Mouse (Mus musculus): ENCODE measurements around the gene Dbn1. TPM values are rescaled to one million over a fixed set of nuclear protein-coding genes. Genes with fewer than 3 reads are reported as not detected.

Dbn1 gene
- total and polyA plus RNA-seq, 3 experiments = 12.6 to 41.5 (median 25.9) TPM

GRCm38 (mm10) chr13:55478036-55478435 lies 9.9 kb downstream of the Dbn1 start:
- no peak for DNase-seq

DNA sequence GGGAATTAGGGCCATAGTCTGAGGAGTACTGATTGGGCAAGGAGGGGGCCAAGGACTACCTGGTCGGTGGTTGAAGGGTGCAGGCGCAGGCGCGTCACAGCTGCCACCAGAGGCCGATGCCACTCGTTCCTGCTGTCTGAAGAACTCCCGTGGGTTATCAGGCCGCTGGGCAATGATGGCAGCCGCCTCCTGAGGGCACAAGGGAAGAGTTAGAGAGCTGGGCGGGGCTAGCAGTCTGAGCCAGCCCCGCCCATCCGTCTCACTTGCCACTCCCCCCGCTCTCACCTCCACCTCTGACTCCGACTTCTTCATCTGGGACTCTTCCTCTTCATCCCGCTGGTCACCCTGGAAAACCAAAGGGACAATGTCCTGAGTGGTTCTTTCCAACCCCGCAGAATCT lies 10.4 kb downstream of the Dbn1 start:
- no peak for DNase-seq

GRCm38 (mm10) chr13:55476256-55476655 lies 11.7 kb downstream of the Dbn1 start:
- no peak for DNase-seq

DNA sequence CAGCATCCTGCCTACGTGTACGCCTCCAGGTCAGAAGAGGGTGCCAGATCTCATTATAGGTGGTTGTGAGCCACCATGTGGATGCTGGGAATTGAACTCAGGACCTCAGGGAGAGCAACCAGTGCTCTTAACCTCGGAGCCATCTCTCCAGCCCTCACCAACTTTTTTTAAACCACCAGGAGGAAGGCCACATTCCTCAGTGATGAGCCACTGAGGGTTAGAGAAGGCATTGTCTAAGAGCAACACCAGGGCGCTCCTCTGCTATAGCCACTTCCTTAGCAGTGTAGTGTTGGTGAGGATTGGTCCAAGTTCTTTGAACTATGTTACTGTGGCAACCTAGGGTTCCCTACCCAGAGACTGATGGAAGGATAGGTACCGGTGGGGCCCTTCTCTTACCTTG lies 12.2 kb downstream of the Dbn1 start:
- DNase-seq = no peak

DNA sequence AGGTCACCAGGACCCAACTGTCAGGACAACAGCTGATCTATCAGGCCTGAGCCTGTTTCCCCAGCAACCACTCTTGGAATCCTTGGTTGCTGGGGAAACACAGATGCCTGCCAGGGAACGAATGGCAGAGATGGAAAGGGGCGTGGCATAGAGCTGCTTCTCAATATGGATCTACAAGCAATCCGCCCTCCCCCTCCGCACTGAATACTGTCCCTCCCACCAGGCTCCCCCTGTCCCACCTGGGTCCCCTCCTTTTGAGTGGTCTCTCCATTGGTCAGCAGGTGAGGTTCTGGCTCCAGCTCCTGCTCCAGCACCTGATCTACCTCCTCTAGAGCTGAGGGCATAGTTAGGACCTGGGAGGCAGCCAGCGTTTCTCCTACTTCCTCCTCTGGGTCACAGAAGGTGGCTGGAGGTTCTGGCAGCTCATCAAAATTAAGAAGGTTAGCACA lies 13.3 kb downstream of the Dbn1 start:
- no peak for DNase-seq

DNA sequence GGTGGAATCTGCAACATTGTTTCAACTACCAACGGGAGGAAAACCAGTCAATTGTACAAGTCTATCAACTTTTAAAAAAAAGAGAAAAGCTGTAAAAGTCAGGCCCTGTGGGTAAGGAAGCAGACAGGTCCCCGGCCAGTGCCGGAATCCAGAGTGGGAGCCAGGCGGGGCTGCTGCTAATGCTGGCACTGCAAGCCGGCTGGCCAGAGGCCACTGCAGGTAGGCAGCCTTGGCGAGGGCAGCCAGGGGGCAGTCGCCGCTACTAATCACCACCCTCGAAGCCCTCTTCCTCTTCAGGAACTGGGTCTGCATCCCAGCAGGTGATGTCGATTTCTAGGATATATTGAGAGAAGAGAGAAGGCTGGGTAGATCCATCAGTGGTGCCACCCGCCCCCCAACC lies 13.9 kb downstream of the Dbn1 start:
- no peak for DNase-seq

DNA sequence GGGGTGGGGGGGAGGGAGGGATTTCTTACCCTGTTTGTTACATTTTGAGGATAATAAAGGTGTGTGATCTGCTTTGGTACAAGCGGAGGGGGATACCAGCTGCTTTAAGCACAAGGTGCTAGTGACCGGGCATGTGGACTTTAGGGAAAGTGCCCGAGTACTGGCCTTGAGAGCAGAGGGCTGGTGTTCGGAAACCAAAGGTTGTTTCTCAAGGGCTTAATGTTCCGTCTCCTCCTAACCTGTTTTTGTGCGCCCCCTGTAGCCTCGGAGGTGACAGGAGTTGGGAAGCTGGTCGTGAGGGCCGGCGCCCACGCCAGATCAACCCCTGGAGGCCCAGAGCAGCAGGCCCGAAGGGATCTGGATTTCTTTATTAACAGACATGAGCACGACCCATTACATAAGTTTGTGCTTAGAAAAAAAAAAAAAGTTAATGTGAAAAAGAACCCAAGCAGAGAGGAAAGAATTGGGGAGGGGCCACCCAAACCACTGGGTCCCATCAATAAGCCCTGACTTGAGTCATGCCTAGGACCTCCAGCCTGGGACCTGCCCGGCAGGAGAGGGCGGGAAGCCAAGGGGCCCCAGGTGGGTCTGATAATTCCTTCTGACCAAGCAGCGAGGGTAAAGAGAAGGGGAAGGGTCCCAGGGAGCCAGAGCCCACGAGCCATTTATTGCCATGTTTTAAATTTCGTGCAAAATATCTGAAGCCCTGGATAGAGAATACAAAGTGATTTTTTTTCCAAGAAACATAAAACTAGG lies 14.7 kb downstream of the Dbn1 start:
- no peak for DNase-seq

- DNase-seq = peak; percentile 78
Observed at GRCm38 (mm10) chr13:55472132-55473022, 15.5 kb downstream of the Dbn1 start.

GRCm38 (mm10) chr13:55471819-55472131 lies 16.1 kb downstream of the Dbn1 start:
- no peak for DNase-seq

GRCm38 (mm10) chr13:55471156-55471818 lies 16.6 kb downstream of the Dbn1 start:
- peak; percentile 91 for DNase-seq

DNA sequence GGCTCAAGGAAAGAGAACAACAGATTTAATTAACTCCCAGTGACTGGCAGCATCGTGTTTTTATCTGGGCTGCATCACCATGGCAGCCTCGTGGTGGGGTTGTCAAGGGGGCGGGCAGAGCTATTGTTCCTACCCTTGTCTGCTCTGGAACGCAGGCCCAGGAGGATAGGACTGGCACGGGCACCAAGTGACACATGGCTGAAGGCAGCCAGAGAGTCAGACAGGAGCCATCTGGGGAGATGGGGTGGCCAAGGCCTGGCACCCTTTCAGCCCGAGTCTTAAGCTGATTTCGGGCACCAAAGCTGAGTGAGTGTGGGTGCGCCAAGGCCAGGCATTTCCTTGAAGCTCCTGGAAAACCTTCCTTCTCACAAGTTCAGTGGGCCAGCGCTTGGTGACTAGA lies 17.5 kb downstream of the Dbn1 start:
- DNase-seq = no peak

DNA sequence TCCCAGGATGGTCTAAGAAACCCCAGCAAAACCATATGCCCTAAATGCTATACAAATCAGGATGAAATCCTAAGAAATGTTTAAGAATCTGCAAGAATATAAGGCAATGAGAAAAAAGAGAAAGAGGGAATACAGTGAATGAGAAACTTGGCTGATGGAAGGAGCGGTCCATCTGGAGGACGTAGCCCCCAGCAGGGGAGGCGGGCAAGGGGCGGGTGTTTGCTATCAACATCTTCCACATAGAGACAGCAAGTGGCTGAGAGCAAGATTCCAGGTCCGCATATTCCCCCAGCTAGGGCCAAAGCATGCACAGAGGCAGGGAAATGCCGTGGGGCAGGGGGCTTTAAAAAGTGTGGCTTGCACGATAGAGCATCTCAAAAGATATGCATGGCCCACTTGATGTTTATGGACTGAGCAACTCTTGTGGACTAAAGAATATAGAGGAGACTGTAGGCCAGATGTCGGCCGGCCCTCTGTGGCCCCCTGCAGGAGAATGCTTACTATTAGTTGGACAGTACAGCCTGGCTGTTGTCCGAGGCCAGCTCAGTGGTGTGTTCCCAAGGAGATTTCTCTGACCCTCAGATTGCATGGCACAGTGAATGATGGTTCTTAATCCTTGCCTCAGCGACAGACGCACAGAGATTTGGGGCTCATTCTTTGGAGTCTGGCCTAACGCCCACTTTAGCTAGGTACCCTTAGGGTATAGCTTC lies 18.9 kb downstream of the Dbn1 start:
- peak; percentile 77 for DNase-seq

DNA sequence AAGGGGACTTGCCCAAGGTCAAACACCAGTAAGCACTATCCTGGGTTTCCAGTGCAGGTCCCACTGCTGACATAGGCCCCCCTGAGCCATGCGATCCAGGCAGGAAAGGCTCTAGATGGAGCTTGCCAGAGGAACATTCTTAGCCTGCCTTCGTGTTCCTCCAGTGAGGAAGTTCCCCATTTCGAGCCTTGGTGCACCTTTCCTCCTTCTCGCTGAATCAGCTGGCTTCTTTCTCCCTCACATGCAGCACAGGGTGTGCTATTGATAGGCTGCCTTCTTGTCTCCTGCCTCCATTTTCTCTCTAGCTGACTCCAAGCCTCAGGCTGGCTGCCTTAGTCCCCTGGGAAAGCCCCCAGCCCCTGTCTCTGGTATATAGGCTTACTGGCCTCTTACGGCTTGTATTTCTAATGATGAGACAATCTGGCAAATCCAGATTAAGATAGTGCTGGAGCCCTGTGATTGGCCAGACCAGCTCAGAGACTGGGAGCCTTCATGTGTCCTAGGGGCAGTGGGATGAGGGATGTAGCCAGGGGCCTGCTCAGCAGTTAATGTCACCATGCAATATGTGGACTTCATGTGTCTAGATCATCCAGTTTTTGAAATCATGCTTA lies 22.0 kb downstream of the Dbn1 start:
- no peak for DNase-seq

- peak; percentile 73 for DNase-seq
Observed at GRCm38 (mm10) chr13:55465184-55465583, 22.7 kb downstream of the Dbn1 start.

DNA sequence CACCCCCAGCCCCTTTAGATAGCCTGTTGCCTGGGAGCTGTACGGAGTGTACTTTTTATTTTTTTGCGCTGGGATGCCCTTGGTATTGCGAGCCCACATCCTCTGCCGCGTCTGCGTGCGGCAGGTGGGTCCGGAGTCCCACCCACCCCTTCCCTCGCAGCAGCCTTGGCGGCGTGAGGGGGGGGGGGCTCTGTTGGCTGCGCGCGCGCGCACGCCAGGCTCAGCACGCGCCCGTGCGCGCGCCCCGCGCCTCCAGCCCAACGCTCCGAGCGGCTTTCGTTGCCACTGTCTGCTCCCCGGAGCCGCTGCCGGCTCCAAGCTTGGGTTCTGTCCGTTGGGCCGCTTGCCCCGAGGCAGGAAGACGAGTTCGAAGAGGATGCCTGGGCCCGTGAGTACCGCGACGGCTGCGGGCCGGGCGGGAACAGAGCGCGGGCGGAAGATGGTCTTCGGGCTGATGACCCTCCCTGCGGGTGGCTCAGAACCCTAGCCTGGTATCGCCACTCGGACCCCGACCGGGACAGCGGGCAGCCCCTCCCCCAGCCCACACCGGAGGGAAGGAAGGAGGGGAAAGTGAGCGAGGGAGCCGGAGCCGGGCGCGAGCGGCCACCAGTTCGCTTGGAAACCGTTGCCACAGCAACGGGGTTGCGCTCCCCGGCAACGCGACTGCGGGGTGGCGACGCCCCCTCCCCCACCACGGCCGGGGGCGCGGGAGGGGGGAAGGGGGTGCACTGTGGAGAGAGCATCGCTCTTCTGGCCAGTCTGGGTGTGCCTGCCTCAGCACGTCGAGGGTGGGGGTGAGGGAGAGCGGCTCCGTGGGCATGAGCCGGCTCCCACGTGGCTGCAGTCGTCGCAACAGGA lies 23.7 kb downstream of the Dbn1 start, which contains the start of gene Prr7:
Gene Prr7 (plus strand): TSS at position 241 of the 858 bp plus-strand sequence.
- peak; percentile 71 for DNase-seq

DNA sequence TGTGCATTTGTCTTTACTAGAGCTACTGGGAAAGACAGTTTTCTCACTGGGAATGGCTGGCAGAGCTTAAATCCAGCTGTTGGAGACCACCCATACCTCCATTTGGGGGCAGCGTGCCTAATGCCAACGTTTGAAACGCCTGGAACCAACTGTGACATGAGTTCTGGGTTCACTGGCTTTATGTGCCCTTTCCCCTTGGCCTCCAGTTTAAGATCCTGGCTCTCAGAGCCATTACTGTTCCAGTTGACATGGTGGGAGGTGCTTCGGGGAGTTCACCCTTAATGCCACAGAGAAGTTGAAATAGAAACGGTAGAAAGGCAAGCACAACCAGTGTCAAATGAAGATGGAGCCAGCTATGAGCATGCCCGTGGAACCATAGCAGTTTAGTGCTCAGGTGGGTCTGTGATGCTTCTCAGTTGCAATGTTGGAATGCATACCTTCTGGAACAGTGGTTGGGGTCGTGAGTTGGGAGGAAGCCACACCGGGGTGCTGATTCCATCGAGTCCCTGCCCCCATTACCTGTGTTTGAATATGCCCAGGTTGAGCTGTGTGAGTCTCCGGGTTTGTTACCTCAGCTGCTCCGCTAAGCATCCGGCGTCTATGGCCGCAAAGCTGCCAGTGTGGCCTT lies 24.4 kb downstream of the Dbn1 start:
- DNase-seq = no peak

DNA sequence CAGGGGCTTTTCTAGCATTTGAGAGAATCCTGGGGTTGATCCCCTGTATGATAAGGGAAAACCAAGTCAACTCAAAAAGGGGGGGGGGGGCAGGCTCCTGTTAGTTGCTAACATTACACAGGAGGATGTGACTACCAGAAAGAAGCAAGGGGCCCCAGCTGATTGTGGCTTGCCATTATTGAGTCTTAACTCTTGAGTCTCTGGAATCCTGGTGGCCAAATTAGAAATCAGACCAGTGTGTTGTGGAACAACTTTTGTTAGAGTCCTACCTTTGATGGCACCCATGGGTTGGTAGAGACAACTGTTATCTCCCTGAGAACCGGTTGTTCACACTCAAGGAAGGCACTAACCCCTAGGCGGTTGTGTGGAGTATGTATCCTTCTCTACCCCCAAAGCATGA lies 24.9 kb downstream of the Dbn1 start:
- no peak for DNase-seq

DNA sequence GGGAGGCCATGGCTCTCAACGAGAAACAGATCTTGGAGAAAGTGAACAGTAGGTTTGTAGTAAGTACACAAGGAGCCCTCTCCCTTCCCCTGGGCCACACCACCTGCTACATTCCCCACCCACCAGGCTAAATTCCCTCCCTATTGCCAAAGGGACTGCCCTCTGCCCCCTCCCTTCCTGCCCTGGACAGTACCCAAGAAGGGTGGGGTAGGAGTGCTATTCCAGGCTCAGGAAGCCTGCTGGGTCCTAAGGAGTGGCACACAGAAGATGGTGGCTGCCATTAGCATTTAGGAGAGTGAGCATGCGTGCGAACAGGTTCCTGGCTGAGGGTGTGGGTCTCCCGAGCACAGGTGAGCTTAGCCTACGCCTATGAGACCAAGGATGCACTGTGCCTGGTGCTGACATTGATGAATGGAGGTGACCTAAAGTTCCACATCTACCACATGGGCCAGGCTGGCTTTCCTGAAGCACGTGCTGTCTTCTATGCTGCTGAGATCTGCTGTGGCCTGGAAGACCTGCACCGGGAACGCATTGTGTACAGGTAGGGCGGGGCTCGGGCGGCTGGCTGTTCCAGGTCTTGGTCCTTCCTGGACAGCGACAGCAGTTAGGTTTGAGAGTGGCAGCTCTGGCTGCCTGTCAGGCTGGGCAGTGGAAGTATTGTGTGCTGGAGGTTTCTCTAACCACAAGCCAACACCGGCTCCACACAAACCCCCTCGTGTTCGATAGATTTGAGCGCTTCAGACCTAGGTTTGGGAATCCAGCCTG lies 35.9 kb downstream of the Dbn1 start:
- peak; percentile 53 for DNase-seq

- no peak for DNase-seq
Observed at GRCm38 (mm10) chr13:55451296-55451695, 36.6 kb downstream of the Dbn1 start.
